In the genomic region with DNA sequence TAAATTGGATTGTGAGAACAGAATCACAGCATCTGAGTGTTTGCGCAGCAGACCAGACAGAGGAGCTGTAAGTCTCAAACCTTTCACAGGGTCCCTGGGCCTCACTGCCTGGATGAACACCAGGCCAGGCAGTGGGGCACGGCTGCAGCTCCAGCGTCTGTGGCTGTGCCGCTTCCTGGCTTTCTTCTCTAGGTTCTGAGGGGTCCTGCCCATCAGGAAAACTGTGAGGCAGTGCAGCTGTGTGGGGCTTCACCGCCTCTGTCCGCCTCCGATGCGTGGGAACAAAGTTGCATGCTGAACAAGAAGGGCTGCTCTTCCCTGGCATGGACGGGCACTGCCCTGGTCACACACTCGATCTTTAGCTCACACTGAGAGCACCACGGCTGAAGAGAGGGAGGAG, we compare ENCODE assay signal across 26 mouse cellular contexts.
DNase-seq lines count a peak whose midpoint lies in the region; ATAC-seq and TF ChIP-seq lines count a peak whose summit lies in the region.
"Had no signal": no experiment of that assay in that cellular context is flagged by ENCODE, and none has a peak within 500 bp of the region (broad histone marks: within the 10 kb centered on the region; RNA-seq: fewer than 3 reads in every experiment).

No protein-coding gene starts in this region.

- no peaks in the 10 kb centered on the region for H3K27me3 ChIP-seq in heart, embryonic 10.5 days (ENCODE audit: insufficient read depth, poor library complexity, severe bottlenecking)
- H3K27me3 ChIP-seq in embryonic facial prominence, embryonic 10.5 days (replicated peaks; ENCODE audit: low read depth, poor library complexity, severe bottlenecking), result no peaks in the 10 kb centered on the region
- no peaks in the 10 kb centered on the region for H3K27me3 ChIP-seq in intestine, embryonic 16.5 days (replicated peaks; ENCODE audit: control insufficient read depth, insufficient read depth, low read length)
- H3K27me3 ChIP-seq: neural tube, embryonic 12.5 days had no signal

- peak overlapping the region; percentile 44 for H3K27ac ChIP-seq in heart, embryonic 10.5 days
- 0 out of 2 replicates have a peak overlapping the region, but pooled peaks have one; percentile 0 for H3K27ac ChIP-seq in layer of hippocampus, adult 2 months
- H3K27ac ChIP-seq in embryonic facial prominence, embryonic 10.5 days (replicated peaks), result 0 out of 2 replicates have a peak overlapping the region, but pooled peaks have one; percentile 31
- H3K27ac ChIP-seq in intestine, embryonic 16.5 days (ENCODE audit: low read length), result peak overlapping the region; percentile 45; the same call in 1 of the 2 replicates
- H3K27ac ChIP-seq in gastrocnemius, adult 2 months, result no peak overlapping the region
- H3K27ac ChIP-seq: forebrain, embryonic 10.5 days; neural tube, embryonic 12.5 days had no signal

- no peaks in the 10 kb centered on the region for H3K9me3 ChIP-seq in heart, embryonic 10.5 days
- H3K9me3 ChIP-seq in embryonic facial prominence, embryonic 10.5 days, result no peaks in the 10 kb centered on the region
- no peaks in the 10 kb centered on the region for H3K9me3 ChIP-seq in intestine, embryonic 16.5 days (ENCODE audit: control insufficient read depth, low read length)
- H3K9me3 ChIP-seq: forebrain, embryonic 10.5 days; G1E; megakaryocyte, embryonic 14.5 days; neural tube, embryonic 12.5 days had no signal

- no peaks in the 10 kb centered on the region for H3K36me3 ChIP-seq in heart, embryonic 10.5 days
- H3K36me3 ChIP-seq in embryonic facial prominence, embryonic 10.5 days (replicated peaks), result peaks cover 46% of the 10 kb centered on the region
- 0 out of 2 replicates have a peak, but pooled peaks cover 3% of the 10 kb centered on the region for H3K36me3 ChIP-seq in intestine, embryonic 16.5 days (ENCODE audit: control insufficient read depth, insufficient read depth, low read length)

- H3K4me1 ChIP-seq in heart, embryonic 10.5 days, result peaks cover 57% of the 10 kb centered on the region
- H3K4me1 ChIP-seq in embryonic facial prominence, embryonic 10.5 days, result peaks cover 38% of the 10 kb centered on the region
- H3K4me1 ChIP-seq in intestine, embryonic 16.5 days (ENCODE audit: control insufficient read depth, insufficient read depth, low read length), result peaks cover 22% of the 10 kb centered on the region

- H3K9ac ChIP-seq in intestine, embryonic 16.5 days (ENCODE audit: low read depth, low read length), result peak overlapping the region; percentile 40; the same call in 1 of the 2 replicates
- H3K9ac ChIP-seq: forebrain, postnatal 0 days; neural tube, embryonic 12.5 days had no signal

- no peak for ATAC-seq in intestine, embryonic 16.5 days
- ATAC-seq: activated CD4-positive, CD25-positive, alpha-beta regulatory T cell, adult 4 months; CD4-positive, CD25-positive, alpha-beta regulatory T cell, adult 4 months; forebrain, postnatal 0 days had no signal

- intact Hi-C loops in heart, postnatal 10 days (cut with DNase I), result no loop called here
- intact Hi-C loops in gastrocnemius, adult 2 months (cut with DNase I), result no loop called here

- 75% methylated on average over 11 of the region's 11 CpGs for WGBS in heart, embryonic 10.5 days
- 85% methylated on average over 11 of the region's 11 CpGs for WGBS in embryonic facial prominence, embryonic 10.5 days
- WGBS in intestine, embryonic 16.5 days, result 47% methylated on average over 11 of the region's 11 CpGs

- DNase-seq in heart, embryonic 10.5 days (ENCODE audit: low spot score), result no peak
- no peak for DNase-seq in heart, postnatal 10 days
- no peak for DNase-seq in layer of hippocampus, adult 2 months (ENCODE audit: low spot score in 2 of 2)
- no peak for DNase-seq in layer of hippocampus, postnatal 36 days
- DNase-seq in embryonic facial prominence, embryonic 10.5 days (ENCODE audit: low spot score), result no peak
- no peak for DNase-seq in lung, postnatal 36 days
- no peak for DNase-seq in gastrocnemius, adult 2 months
- DNase-seq: adrenal gland, postnatal 10 days; forebrain, postnatal 0 days; gastrocnemius, postnatal 10 days; heart, adult 18-20 months; heart, postnatal 14 days; kidney, adult 11 months; kidney, postnatal 10 days; liver; lung, postnatal 10 days; right cerebral cortex, postnatal 14 days; spleen, adult 18-20 months; thymus, adult 2 months had no signal

- no peak overlapping the region for H3K4me3 ChIP-seq in heart, embryonic 10.5 days
- H3K4me3 ChIP-seq in layer of hippocampus, adult 2 months, result no peak overlapping the region
- H3K4me3 ChIP-seq in embryonic facial prominence, embryonic 10.5 days, result no peak overlapping the region
- no peak overlapping the region for H3K4me3 ChIP-seq in intestine, embryonic 16.5 days (ENCODE audit: low read length)
- no peak overlapping the region for H3K4me3 ChIP-seq in gastrocnemius, adult 2 months
- H3K4me3 ChIP-seq: forebrain, embryonic 10.5 days; megakaryocyte, embryonic 14.5 days; neural tube, embryonic 12.5 days had no signal

- TF ChIP-seq CTCF in layer of hippocampus, adult 2 months (conservative IDR thresholded peaks at IDR 0.05), result no peak
- TF ChIP-seq CTCF in gastrocnemius, adult 2 months (IDR thresholded peaks at IDR 0.05), result no peak

- H3K4me2 ChIP-seq in intestine, embryonic 16.5 days (ENCODE audit: low read depth, low read length), result peak overlapping the region; percentile 35
- H3K4me2 ChIP-seq: neural tube, embryonic 12.5 days had no signal
